Mouse (Mus musculus) MN1 (cell line): ENCODE results near the gene Tmem212.

Source experiments
- DNase-seq: peaks from one replicate; pipeline ENCODE4 v3.0.0-alpha.2; 2016; ENCODE audit warnings: low spot score

Tmem212 gene

DNA sequence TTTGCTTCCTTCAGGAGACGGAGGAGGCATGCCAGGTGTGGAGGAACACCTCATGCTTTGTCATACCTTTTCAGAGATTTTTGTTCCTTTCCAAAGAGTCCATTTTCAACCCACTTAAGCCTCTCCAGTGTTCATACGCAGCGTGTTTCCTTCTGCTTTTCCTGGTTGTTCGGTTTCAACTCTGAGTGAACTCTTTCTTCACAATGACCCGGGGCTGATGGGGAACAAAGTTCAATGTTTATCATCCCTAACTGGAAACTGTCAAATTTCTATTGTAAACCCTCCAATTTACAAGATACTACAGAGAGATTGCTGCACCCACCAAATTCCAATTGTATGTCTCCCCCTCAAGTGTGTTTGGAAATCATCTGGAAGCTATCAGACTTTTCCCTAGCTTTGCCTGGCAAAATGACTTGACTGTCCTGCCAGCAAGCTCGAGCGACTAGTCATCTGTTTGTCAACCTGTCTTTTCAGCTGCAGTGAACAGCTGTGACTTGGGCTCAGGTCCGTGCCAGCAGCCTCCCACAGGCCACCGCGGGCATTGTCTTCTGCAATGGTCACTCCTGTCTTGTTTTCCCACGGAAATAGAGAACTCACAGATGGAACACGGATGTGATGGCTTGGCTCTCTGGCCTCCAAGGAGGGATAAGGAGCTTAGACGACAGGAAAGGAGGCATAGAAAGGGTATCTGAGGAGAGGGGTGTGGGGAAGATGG is 3.0 kb upstream of the Tmem212 start:
- no peak for DNase-seq

DNA sequence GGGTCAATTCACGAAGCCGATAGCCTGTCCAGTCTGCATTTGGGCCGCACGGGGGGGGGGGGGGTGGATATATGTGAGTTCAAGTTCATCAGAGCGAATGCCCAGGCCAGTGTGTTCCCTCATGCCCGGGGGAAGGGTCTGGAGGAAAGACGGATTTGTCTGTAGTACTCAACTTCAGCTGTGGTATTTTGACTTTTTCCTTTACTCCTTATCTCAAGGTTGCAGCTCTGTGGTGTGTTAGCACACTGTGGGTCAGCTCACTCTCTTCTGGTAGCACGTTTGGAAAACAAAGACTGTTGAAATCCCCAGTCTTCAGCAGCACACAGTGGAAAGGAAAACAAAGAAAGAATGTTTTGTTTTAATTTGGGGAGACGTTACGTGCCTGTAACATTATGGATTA is 2.0 kb upstream of the Tmem212 start:
- DNase-seq: no peak

DNA sequence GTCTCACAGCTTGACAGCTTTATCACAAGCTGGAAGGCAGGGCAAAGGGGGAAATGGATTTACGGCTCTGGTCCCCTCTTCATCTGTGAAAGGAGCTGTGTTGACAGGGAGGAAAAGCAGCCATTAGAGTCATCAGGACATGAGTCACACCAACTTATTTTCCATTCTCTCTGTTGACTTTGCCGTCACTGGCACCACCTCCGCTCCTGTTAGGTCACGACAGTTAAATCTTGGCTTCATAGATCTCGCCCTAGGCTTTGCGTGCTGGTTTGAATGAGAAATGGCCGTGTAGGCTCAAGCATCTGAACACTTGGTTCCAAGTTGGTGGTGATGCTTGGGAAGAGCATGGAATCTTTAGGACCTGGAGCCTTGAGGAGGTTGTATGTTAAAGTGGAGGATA is 9.6 kb downstream of the Tmem212 start:
- no peak for DNase-seq

DNA sequence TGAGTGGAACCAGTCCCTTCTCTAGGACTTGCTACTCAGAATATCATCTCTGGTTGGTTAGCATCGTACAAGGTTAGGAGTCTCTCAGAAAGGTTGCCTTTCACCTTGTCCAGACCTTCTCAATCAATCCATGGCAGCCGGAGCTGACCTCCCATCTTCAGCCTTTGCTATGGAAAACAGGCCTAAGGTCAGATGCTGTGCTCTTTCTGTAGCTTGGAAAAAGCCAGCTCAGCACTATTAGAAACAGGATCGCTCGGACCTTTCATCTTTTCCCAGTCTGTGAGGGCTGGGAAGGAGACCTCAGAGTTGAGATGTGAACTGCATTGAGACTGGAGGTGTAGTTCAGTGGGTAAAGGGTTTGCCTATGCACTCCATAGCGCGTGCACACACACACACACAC is 10.6 kb downstream of the Tmem212 start:
- no peak for DNase-seq

DNA sequence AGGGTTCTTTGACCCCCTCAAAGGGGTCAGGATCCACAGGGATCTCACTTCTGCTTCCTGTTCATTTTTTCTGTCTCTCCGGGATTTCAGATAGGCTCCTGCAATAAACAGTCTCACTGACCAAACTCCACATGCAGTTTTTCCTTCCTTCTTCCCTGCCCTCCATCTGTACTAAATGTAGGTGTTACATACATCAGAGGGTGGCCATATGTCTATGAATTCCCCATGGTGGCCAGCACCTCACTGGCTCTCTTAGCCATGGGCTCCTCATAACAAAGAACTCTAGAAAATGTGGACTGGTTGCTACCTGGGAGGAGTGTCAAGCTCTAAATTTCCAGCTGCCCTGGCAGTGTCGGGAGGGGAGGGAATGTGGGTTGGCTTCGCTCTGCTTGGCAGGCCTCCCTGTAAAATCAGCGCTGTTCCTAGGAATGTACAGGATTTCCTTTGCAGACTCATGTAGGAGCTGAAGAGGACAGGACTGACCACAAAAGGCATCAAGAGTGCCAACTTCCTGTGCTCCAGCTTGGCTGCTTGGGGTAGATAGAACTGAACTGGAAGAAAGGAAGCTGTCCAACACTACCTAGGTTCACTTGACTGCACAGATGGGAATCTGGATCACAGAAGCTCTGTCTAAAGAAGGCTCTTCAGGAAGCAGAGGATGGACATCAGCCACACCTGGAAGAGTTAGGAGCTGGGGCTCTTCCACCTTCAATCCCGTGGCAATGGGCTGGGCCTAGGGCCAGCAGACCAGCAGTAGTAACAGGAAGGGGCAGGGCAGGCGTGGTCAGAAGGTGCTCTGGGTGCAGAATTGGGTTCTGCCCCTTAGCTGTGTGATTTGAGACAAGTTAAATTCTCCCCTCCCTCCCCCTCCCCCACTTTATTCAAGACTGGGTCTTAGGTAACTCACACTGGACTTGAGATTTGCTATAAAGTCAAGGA is 14.0 kb downstream of the Tmem212 start:
- no peak for DNase-seq

DNA sequence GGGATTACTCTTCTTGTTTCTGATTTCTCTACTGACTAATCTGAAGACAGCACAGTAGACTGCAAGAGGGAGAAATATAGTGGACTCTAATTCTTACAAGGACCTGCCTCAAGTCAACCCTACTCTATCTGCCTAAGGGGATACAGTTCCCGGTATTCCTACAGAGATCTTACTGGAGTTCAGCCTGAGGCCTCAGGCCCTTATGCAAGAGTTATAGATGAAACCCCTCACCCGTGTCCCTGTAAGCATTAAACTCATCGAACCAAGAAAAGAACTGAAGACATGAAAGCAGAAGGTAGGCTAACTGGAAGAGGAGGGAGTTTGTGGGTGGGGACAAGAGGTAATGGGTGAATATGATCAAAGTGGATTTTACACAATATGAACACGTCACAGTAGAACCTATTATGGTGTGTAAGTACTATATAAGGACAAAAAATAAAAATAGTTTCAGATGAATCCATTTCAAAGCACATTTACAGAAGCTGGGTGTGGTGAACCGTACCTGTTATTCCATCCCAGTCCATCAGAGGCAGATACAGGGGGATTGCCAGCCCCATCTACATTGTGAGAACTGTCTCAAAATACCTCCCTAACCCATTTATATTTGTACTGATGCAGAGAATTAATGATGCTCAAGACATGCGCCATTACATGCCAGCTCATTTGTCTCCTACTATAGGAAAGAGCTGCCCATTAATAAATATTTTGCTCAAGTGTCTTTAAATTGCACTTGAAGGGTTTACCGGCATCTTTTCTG is 17.1 kb downstream of the Tmem212 start:
- no peak for DNase-seq

DNA sequence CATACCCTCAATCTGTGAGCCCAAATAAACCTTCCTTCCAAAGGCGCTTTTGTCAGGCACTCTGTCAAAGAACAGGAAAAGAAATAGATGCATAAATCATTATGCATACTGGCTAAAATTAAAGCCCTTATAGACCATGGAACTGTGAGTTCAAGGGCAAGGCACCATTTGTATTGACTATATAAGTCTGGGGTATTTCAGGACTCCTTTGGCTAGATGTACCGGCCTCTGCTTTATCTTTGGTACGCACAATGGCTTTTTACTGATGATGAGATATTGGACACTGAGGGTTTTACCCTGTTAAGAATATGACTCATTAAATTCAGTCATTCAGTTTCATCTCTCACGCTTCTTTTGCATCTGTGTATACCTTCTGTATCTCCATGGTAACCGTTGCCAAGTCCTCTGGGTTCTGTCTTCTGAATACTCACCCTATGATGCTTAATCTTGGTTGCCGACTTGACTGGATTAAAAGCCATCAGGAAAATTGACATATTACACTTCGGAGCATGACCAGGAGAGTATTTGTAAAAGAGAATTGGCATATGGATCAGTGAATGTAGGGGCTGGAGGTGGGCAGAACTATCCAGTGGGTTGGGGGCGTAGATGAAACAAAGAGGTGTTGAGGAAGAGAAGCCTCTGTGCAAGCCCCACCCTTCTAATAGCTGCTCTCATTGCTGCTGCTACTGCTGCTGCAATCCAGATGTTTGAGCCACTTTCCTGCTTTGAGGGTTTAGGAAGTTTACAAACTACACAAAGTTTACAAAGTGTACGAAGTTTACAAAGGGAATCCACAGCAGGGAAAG is 22.7 kb downstream of the Tmem212 start:
- no peak for DNase-seq

DNA sequence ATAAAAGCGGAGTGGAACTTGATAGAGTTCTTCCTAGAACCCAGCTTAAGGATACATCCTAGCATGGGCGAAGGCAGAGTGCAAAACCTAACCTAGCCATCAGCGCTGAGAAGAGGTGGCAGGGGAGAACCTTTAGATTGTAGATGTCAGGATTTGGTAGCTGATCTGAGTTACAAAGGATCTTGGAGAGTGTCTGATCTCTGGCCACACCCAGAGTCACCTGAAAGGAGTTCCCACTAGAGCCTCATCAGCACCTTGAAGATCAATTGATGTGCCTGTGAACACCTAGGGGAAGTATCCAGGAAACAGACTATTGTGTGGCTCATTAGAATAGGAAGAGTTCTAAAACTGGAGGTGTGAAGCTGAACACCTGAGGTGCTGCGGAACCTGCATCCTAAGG is 23.7 kb downstream of the Tmem212 start:
- DNase-seq: no peak

DNA sequence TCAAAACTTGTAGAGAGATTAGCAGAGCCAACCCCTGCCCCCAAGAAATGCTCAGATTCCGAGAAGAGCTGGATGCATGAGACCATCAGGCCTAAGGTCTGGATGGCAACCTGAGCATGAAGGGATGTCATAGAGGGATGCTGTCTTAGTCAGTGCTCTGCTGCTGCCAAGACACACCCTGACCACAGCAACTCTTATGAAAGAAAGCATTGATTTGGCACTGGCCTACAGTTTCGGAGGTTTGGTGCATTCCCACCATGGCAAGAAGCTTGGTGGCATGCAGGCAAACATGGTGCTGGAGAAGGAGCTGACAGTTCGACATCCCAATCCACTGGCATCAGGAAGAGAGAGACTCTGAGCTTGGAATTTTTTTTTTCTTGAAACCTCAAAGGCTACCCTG is 24.3 kb downstream of the Tmem212 start:
- DNase-seq: no peak

DNA sequence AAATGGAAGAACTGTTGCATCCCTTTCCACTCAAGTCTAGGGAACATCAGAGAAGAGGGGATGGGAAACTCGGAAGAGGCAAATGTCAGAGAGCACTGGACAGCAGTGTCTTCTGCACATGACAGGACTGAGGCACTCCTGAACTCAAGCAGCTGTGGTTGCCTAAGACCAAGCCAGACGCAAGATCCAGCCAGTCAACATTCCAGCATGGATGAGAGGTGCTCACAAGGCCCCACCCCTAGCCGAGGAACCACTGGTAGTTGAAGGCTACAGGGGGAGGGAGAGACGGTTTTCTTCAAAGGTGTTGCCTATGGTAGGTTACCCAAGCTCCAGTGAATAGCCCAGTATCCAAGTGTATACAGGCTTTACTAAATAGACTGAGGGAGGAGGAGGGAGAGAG is 24.8 kb downstream of the Tmem212 start:
- no peak for DNase-seq

DNA sequence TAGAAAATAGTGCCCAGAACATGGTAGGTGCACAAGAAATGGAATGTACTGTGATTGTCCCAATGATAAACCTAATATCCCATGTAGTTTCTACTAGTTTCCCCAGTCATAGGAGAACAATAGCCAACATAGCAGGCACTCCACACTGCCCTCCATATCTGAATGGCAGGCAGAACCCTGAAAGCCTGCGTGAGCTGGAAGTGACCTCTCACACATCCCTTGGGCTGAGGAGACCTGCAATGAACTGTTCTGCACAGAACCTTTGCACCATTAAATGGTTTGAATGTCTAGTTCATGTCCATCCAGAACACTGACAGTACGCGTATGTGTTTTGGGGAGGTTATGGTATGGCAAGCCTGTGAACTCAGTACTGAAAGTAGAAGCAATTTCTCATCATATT is 27.5 kb downstream of the Tmem212 start:
- DNase-seq: no peak

DNA sequence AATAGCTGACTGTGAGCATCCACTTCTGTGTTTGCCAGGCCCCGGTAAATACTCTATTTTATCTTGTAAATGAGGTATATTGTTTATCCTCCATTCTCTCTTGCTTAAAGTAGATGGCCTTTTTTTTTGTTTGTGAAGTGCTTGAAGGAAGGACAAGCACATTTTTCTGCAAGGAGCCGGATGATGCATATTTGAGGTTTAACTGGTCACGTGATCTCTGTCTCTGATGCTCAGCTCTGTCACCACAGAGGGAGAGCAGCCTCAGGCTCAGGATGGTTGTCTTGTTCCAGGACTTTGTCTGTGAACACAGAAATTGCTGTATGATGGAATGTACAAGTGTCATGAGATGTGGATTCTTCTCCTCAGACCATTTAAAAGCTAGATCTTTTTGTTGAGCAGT is 28.4 kb downstream of the Tmem212 start:
- DNase-seq: no peak

DNA sequence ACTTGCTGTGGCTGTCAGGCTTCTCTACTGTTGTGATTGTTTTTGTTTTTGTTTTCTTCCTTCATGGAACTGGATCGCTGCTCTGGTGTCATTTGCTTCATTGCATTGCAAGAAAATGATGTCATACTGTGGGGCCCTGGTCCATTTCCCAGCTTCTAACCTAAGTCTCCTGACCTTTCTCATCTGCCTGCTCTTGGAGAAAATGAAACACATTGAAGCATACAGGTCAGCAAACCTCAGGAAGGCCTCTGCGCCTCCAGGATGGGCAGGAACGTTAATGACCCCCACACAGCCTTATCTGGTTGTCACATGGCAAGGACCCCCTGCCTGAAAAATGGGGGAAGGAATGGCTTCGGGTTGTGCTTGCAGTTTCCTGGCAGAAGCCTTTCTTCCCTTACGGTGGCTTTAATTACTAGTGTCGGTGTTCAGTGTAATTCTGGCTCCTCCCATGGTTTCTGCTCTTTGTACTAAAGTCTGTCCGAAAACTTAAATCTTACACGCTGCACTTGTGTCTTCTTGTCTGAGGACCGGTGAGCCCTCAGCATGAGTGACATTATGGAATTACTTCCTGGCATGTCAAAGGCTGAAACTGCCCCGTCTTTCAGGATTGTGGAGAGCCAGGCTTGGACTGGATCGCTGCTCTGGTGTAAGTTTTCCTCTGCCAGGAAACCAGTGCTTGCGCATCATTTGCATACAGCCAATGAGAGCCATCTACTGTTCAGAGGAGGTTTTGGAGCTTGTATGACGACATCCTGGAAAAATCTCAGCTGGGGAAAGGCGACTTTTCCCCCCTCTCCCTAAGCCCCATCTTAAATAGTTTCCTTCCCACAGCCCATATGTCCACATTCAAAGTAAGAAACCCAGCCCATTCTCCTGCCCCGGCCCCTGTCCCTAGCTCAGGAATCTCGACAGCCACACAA is 33.1 kb downstream of the Tmem212 start:
- DNase-seq: peak; percentile 86

DNA sequence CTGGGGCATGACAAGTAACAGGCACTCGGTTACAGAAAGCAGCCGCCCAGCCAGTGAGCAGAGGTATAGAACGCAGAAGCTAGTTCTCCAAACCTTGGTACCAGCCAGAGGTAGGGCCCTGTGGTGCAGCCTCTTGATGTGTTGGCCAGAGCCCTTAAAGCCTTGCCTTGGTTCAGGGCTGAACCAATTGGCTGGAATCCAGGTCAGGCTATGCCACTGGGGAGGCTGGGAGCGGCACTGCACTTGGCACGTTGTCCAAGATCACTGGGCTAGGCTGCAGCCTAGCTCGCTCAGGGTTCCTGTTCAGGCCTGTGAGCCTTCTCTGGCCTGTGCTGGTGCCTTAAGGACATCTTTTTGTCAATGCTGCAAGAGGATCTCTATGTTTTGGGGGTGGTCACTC is 34.6 kb downstream of the Tmem212 start:
- peak; percentile 79 for DNase-seq

DNA sequence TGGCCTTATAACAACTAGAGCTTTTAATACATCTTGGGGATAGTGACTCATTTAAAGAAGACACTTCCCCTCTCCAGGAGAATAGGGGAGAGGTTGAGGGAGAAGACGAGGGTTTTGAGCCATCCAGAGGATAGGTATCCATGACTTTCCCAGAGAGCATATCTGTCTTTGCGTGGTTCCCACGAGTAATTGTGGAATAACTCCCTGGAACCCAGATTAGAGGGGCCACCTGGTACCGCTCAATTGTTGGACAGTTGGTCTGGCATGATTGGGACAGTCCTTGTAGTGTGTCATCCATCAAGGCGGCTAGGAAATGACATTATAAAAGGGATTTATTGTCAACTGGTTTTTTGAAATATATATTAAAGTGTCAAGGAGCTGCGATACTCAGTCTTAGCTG is 35.1 kb downstream of the Tmem212 start:
- DNase-seq: peak; percentile 42

DNA sequence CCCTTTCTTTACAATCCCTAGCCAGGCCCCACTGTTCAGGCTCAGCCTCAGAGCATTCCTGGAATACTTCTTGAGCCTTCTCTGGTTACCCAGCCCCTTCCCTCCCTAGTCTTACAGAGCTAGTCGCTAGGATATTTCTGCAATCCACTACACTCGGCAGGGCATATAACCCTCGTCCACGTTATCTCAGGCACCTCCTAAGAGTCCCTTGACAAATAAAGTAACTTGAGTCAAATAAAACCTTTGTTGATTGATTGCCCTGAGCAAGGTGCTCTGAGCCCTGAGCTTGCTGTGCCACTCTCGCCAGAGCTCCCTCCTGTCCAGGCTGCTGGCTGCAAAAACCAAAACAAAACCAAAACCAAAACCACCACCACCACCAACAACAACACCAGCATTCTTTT is 37.0 kb downstream of the Tmem212 start:
- DNase-seq: no peak

DNA sequence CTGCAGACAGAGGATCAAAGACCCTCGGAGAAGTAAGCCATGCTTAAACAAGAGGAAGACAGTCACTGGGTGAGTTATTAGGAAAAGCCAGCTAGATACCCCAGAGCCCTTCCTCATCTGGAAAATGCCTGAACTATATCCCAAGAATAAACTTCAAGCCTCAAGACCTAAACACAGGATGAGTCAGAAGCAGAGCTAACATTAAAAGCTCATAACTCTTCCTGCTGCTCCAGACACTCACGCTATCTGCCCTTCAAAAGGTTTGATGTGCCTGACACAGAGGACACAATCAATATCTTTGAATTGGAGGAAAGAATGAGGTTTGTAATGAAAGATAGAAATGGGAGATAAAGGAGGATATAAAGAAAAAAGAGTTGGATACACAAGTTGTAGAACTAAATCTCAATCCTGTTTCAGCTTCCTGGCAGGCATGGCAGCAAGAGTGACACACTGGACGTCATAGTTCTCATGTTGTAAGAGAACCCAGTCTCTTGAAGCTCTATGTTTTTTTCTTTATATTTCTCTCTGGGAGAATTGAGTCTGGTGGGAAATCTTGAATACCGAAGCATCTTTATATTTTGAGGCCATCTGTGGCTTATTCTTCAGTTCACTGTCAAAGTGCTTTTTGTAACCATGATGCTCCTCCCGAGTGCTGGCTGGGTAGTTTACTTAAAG is 37.6 kb downstream of the Tmem212 start:
- DNase-seq: no peak

DNA sequence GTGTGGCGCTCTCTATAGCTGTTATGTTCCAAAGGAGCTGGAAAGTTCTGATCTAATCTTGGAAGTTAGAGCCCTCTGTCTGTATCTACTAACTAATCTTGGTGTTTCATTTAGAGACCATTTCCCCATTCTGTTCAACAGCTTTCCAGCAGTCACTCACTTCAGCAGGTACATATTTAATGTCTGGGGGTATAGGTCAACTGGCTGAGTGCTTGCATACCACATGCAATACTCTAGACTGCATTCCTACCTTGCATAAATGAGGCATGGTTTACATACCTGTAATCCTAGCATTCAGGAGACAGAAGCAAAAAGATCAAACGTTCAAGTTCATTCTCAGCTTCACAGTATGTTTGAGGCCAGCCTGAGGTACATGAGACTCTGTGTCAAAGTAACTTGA is 39.9 kb downstream of the Tmem212 start:
- DNase-seq: no peak

DNA sequence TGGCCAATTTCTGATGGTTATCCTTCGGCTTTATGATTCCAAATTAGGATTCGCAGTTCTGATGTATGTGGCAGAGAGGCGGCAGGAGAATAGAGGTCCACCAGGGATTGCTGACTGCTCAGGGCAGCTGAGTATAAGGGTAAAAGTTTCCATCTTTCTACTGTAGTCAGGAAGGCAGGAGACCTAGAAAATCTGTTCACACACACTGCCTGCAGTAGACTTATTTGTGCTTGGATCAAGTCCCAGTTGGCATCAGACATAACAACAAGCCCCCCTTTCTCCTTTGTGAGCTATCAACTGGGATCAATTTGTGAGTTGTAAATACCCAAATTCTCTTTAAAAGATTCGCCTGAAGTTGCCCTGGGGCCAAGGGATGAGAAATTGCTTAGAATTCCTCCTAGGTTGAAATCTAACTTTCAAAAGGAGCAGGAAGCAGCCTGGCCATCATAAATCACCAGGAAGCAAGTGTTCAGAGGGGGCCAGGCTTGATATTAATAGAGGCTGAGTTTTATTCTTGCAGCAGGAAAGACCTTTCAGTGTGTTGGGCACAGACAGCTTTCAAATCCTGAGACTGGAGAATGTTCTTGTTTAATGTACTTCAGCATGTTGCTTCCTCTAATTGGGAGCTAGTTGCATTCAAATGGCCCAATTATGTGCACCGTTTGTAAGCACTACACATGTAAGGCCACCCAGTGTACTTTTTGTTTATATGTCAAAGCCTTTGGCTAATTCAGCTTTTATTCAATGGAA is 41.6 kb downstream of the Tmem212 start:
- DNase-seq: no peak
